Comparison of ENCODE assay signal across 11 mouse cellular contexts in genomic region chr12:14285870-14286535, GRCm38 (mm10).
DNase-seq lines count a peak whose midpoint lies in the region; ATAC-seq lines count a peak whose summit lies in the region.
"Had no signal": no experiment of that assay in that cellular context is flagged by ENCODE, and none has a peak within 500 bp of the region (broad histone marks: within the 10 kb centered on the region; RNA-seq: fewer than 3 reads in every experiment).

No protein-coding gene starts in this region.

- H3K9ac ChIP-seq in midbrain, embryonic 14.5 days (replicated peaks; ENCODE audit: low read length): no peak overlapping the region
- no peak overlapping the region for H3K9ac ChIP-seq in midbrain, embryonic 13.5 days (replicated peaks)
- H3K9ac ChIP-seq in forebrain, embryonic 16.5 days (replicated peaks; ENCODE audit: low read depth, low read length): no peak overlapping the region
- H3K9ac ChIP-seq: limb, embryonic 15.5 days had no signal

- ATAC-seq in midbrain, embryonic 14.5 days (ENCODE audit: low FRiP score, low TSS enrichment): no peak
- ATAC-seq in midbrain, embryonic 13.5 days: no peak
- ATAC-seq in forebrain, embryonic 16.5 days: no peak

- 84% methylated on average over 2 of the region's 2 CpGs for WGBS in midbrain, embryonic 14.5 days
- 93% methylated on average over 2 of the region's 2 CpGs for WGBS in midbrain, embryonic 13.5 days
- 91% methylated on average over 2 of the region's 2 CpGs for WGBS in forebrain, embryonic 16.5 days

- H3K27ac ChIP-seq in midbrain, embryonic 14.5 days (replicated peaks; ENCODE audit: low read depth, low read length): no peak overlapping the region
- no peak overlapping the region for H3K27ac ChIP-seq in midbrain, embryonic 13.5 days
- no peak overlapping the region for H3K27ac ChIP-seq in forebrain, embryonic 16.5 days (ENCODE audit: low read length)
- H3K27ac ChIP-seq: limb, embryonic 15.5 days had no signal

- DNase-seq in midbrain, embryonic 14.5 days: peak; percentile 15
- DNase-seq in kidney, postnatal 25 days: peak; percentile 88
- DNase-seq in lung, postnatal 4 days: peak; percentile 64 to 65
- DNase-seq in urinary bladder, postnatal 36 days (ENCODE audit: low spot score in 2 of 2): peak; percentile 65 to 74
- no peak for DNase-seq in left cerebral cortex, postnatal 10 days (ENCODE audit: extremely low spot score in 1 of 2, low spot score in 2 of 2)
- no peak for DNase-seq in spleen, adult 12 weeks (ENCODE audit: low spot score)
- DNase-seq: gastrocnemius, postnatal 36 days had no signal

- no peaks in the 10 kb centered on the region for H3K36me3 ChIP-seq in midbrain, embryonic 14.5 days (ENCODE audit: control insufficient read depth, insufficient read depth, low read length)
- H3K36me3 ChIP-seq in midbrain, embryonic 13.5 days: no peaks in the 10 kb centered on the region
- no peaks in the 10 kb centered on the region for H3K36me3 ChIP-seq in forebrain, embryonic 16.5 days (ENCODE audit: control insufficient read depth, insufficient read depth)
- H3K36me3 ChIP-seq: limb, embryonic 15.5 days had no signal

- H3K4me1 ChIP-seq in midbrain, embryonic 14.5 days (ENCODE audit: control insufficient read depth, insufficient read depth, low read length): peaks cover 4% of the 10 kb centered on the region; the same call in 1 of the 2 replicates
- peaks cover 8% of the 10 kb centered on the region for H3K4me1 ChIP-seq in midbrain, embryonic 13.5 days (replicated peaks)
- H3K4me1 ChIP-seq in forebrain, embryonic 16.5 days (replicated peaks; ENCODE audit: control insufficient read depth, insufficient read depth, low read length): peaks cover 6% of the 10 kb centered on the region; the same call in 1 of the 2 replicates
- H3K4me1 ChIP-seq: limb, embryonic 15.5 days had no signal

- intact Hi-C loops in left cerebral cortex, postnatal 10 days (cut with DNase I): no loop called here

- H3K4me2 ChIP-seq in midbrain, embryonic 14.5 days (ENCODE audit: low read length): no peak overlapping the region
- no peak overlapping the region for H3K4me2 ChIP-seq in midbrain, embryonic 13.5 days (replicated peaks)
- H3K4me2 ChIP-seq in forebrain, embryonic 16.5 days (ENCODE audit: low read length): no peak overlapping the region
- H3K4me2 ChIP-seq: limb, embryonic 15.5 days had no signal

- no peaks in the 10 kb centered on the region for H3K27me3 ChIP-seq in midbrain, embryonic 14.5 days (ENCODE audit: control insufficient read depth, insufficient read depth, low read length)
- H3K27me3 ChIP-seq in midbrain, embryonic 13.5 days: no peaks in the 10 kb centered on the region
- no peaks in the 10 kb centered on the region for H3K27me3 ChIP-seq in forebrain, embryonic 16.5 days (replicated peaks; ENCODE audit: control insufficient read depth, insufficient read depth, low read length)
- H3K27me3 ChIP-seq: CH12.LX; limb, embryonic 15.5 days had no signal

- H3K9me3 ChIP-seq in midbrain, embryonic 14.5 days (ENCODE audit: control insufficient read depth, low read length): no peaks in the 10 kb centered on the region
- no peaks in the 10 kb centered on the region for H3K9me3 ChIP-seq in midbrain, embryonic 13.5 days
- no peaks in the 10 kb centered on the region for H3K9me3 ChIP-seq in forebrain, embryonic 16.5 days (ENCODE audit: control insufficient read depth, low read length)
- H3K9me3 ChIP-seq: limb, embryonic 15.5 days had no signal

- H3K4me3 ChIP-seq in midbrain, embryonic 14.5 days (replicated peaks; ENCODE audit: low read depth, low read length): no peak overlapping the region
- H3K4me3 ChIP-seq in midbrain, embryonic 13.5 days (replicated peaks): no peak overlapping the region
- no peak overlapping the region for H3K4me3 ChIP-seq in forebrain, embryonic 16.5 days (replicated peaks; ENCODE audit: low read length)
- H3K4me3 ChIP-seq: limb, embryonic 15.5 days had no signal

Comparison
In these comparisons a context has a peak if more than half of its experiments do, and no peak if none do; other contexts are left out.
1. DNase-seq: peak in midbrain, embryonic 14.5 days (single experiment), kidney, postnatal 25 days (2 of 2), lung, postnatal 4 days (2 of 2) and urinary bladder, postnatal 36 days (2 of 2); none in left cerebral cortex, postnatal 10 days (0 of 2) and spleen, adult 12 weeks (single experiment).